Mouse (Mus musculus) CD4-positive naive resting alpha-beta T cell, adult 57 days (primary cell): ENCODE results near the gene Oas1d. TPM values are rescaled to one million over a fixed set of nuclear protein-coding genes. Genes with fewer than 3 reads are reported as not detected.

ENCODE experiments used
- total RNA-seq: library from RNA; stranded (reverse); gene quantifications from one replicate; pipeline ENCODE4 v1.2.4, GENCODE M21; 2023

Oas1d gene
- total RNA-seq = not detected

DNA sequence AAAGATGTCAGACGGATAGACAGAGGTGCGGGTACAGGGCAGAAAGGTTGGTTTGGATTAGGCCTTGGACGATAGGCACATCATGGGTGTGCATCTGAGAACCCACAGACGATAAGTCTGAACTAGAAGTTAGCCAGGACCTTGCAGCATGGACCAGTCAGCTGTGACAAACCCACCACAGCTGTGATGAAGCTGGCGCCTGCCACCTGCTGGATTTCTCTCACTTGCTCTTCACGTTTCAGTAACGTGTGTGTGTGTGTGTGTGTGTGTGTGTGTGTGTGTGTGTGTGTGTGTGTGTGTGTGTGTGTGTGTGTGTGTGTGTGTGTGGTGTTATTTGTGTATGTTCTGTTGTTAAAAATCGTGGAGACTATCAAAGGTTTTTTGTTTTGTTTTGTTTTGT lies at the start of gene Oas1d:
TSS of gene Oas1d (plus strand) at position 333 of the 400 bp plus-strand sequence.

DNA sequence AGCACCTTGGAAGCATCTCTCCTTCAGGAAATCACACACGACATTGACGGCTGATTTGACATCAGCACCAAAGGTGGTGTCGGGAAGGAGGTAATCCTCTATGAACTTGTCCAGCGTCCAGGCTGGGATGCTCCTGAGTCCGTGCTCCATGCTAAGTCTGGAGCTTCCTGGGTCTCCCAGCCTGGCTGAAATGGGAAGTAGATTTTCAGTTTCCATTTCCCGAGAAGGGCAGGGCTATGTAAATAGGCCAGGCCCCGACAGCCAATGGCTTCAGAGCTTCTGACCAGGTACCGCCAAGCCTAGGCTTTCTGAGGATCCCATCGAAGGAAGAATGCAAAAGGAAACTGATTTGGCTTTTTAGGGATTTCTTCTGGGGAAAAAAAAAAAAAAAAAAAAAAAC lies 26.9 kb upstream of the Oas1d start, which contains the start of gene Oas1g:
TSS of gene Oas1g (minus strand) at position 201 of the 400 bp plus-strand sequence.

DNA sequence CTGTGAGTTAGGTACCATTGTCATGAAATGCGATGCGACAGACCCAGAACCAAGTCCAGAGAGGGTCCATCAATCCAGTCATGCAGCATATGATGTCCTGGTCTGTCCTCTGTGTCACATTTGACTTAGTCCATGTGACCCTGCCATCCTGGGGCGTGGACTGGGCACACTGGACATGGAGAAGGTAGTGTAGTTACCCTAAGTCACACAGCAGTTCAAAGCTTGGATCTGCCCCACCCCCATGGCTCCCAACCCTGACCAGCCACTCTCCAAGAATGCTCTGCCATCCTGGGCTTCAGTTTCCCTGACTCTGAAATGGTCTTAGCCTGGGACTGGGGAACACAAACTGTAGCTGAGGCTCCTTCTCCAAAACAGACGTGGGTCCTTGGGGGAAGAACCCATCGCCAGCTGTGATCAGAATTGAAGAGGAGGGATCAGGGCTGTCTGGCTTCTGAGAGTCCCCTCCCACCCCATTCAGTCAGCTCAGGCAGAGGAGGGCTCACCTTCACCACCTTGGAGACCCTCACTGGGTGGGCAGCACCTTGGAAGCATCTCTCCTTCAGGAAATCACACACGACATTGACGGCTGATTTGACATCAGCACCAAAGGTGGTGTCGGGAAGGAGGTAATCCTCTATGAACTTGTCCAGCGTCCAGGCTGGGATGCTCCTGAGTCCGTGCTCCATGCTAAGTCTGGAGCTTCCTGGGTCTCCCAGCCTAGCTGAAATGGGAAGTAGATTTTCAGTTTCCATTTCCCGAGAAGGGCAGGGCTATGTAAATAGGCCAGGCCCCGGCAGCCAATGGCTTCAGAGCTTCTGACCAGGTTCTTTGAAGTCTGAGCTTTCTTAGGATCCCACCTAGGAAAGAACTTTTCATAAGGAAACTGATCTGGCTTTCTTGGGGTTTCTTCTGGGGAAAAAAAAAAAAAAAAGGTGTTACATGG lies 7.3 kb upstream of the Oas1d start, which contains the start of gene Oas1a:
TSS of gene Oas1a (minus strand) at position 731 of the 943 bp plus-strand sequence.

Other genes with a start within 250 kb of the Oas1d start
- gene Dtx1, start 202.6 kb upstream of the Oas1d start, total RNA-seq = 261 TPM
- gene Oas2, start 164.7 kb upstream of the Oas1d start, total RNA-seq = 9.4 TPM
- gene Oas3, start 136.9 kb upstream of the Oas1d start, total RNA-seq = 5.1 TPM
- gene Oas1e, start 119.0 kb upstream of the Oas1d start, total RNA-seq = not detected
- 12.6 TPM for gene Oas1c, start 102.0 kb upstream of the Oas1d start, total RNA-seq
- gene Oas1f, start 67.2 kb upstream of the Oas1d start, total RNA-seq = not detected
- not detected for gene Oas1h, start 53.1 kb upstream of the Oas1d start, total RNA-seq
- 0.80 TPM for gene Oas1g, start 26.9 kb upstream of the Oas1d start, total RNA-seq
- gene Oas1a, start 7.0 kb upstream of the Oas1d start, total RNA-seq = 2.4 TPM
- gene Rph3a, start 95.6 kb downstream of the Oas1d start, total RNA-seq = not detected